Comparison of ENCODE assay signal across 22 mouse cellular contexts in the genomic region with DNA sequence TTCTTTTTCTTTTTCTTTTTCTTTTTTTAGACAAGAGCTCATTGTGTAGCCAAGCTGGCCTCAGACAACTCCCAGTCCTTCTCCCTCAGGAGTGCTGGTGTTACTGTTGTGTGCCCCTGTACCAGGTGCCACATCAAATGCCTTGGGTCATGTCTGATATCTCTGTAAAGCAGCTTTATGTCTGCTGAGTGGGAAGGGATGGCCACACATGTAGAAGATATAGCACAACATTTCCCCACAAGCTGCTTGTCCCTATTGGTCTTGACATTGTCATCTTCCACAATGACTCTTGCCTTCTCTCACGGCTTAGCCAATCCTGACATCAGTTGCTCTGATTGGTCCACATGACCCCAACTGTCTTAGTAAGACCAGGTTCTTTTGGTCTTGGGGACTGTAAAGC. TPM values are rescaled to one million over a fixed set of nuclear protein-coding genes. Genes with fewer than 3 reads are reported as not detected.
A peak's percentile ranks its signal among the peaks of the same experiment; 100 is the strongest.
DNase-seq lines count a peak whose midpoint lies in the region; ATAC-seq and TF ChIP-seq lines count a peak whose summit lies in the region.
"Had no signal": no experiment of that assay in that cellular context is flagged by ENCODE, and none has a peak within 500 bp of the region (broad histone marks: within the 10 kb centered on the region; RNA-seq: fewer than 3 reads in every experiment).

No protein-coding gene starts in this region.

- H3K79me2 ChIP-seq in MEL (ENCODE audit: control insufficient read depth, insufficient read depth, low read length, poor library complexity): 0 out of 2 replicates have a peak, but pooled peaks cover 2% of the 10 kb centered on the region

- H3K4me2 ChIP-seq in liver, embryonic 14.5 days (ENCODE audit: low read depth): 0 out of 2 replicates have a peak overlapping the region, but pooled peaks have one; percentile 6
- H3K4me2 ChIP-seq: embryonic facial prominence, embryonic 15.5 days; forebrain, embryonic 12.5 days; heart, embryonic 11.5 days; heart, embryonic 15.5 days; hindbrain, embryonic 13.5 days had no signal

- WGBS in liver, embryonic 14.5 days (ENCODE audit: insufficient replicate concordance): 38% methylated on average over 1 of the region's 1 CpGs

- peak in 1 of 2 experiments; percentile 13; a peak in 1 of 4 replicates for TF ChIP-seq EP300 in MEL (IDR thresholded peaks at IDR 0.05; ENCODE audit: low read depth in 1 of 2, low read length in 2 of 2)
- 0 out of 2 replicates have a peak, but pooled peaks have one; percentile 38 for TF ChIP-seq EP300 in liver, embryonic 14.5 days (IDR thresholded peaks at IDR 0.05; ENCODE audit: low read depth)

- no peak for TF ChIP-seq POLR2A in MEL (IDR thresholded peaks at IDR 0.05; ENCODE audit: control insufficient read depth in 1 of 2, insufficient read depth in 1 of 2, low read depth in 1 of 2, low read length in 2 of 2, poor library complexity in 1 of 2)

- ATAC-seq in erythroblast, adult 5-6 weeks (replicated peaks; ENCODE audit: low FRiP score, poor library complexity, severe bottlenecking): peak; percentile 54
- ATAC-seq in liver, embryonic 14.5 days (ENCODE audit: insufficient read depth): peak; percentile 30; the same call in 1 of the 2 replicates
- peak; percentile 60 for ATAC-seq in megakaryocyte progenitor cell, adult 5-6 weeks (replicated peaks; ENCODE audit: poor library complexity)
- ATAC-seq: forebrain, embryonic 16.5 days; hindbrain, postnatal 0 days had no signal

- no peak overlapping the region for H3K27ac ChIP-seq in MEL (ENCODE audit: control insufficient read depth, low read depth, low read length)
- peak overlapping the region; percentile 58 for H3K27ac ChIP-seq in liver, embryonic 14.5 days
- H3K27ac ChIP-seq: forebrain, embryonic 12.5 days; heart, adult 2 months; heart, embryonic 15.5 days; hindbrain, embryonic 13.5 days; hindbrain, postnatal 0 days had no signal

- peak; percentile 47 for DNase-seq in MEL (ENCODE audit: low read depth, low spot score)
- no peak for DNase-seq in liver, embryonic 14.5 days (ENCODE audit: low read depth in 3 of 3, low spot score in 3 of 3)
- no peak for DNase-seq in natural killer cell, adult 2 months (ENCODE audit: low spot score in 2 of 2)
- no peak for DNase-seq in urinary bladder, adult 18-20 months (ENCODE audit: low spot score in 2 of 2)
- DNase-seq in frontal cortex, postnatal 14 days (ENCODE audit: low spot score in 2 of 2): no peak
- DNase-seq: adrenal gland, postnatal 10 days; cerebellum, adult 11-12 months; cerebellum, adult 9-10 months; cerebellum, postnatal 36 days; embryo, embryonic 11 days; gastrocnemius, postnatal 14 days; heart, adult 2 months; heart, postnatal 14 days had no signal

- TF ChIP-seq CTCF in MEL (IDR thresholded peaks at IDR 0.05 in 2 of 3, conservative IDR thresholded peaks at IDR 0.05 in 1 of 3; ENCODE audit: control insufficient read depth in 1 of 3, insufficient read depth in 1 of 3, low read depth in 2 of 3, low read length in 3 of 3, poor library complexity in 1 of 3, severe bottlenecking in 1 of 3): no peak
- TF ChIP-seq CTCF in liver, embryonic 14.5 days (IDR thresholded peaks at IDR 0.05; ENCODE audit: low read depth): no peak

- H3K4me1 ChIP-seq in MEL (ENCODE audit: control insufficient read depth in 1 of 2, insufficient read depth in 2 of 2, low read length in 2 of 2): peaks cover 45 to 54% of the 10 kb centered on the region in 2 experiments
- peaks cover 46 to 51% of the 10 kb centered on the region in 2 experiments for H3K4me1 ChIP-seq in liver, embryonic 14.5 days (replicated peaks; ENCODE audit: control insufficient read depth in 2 of 2, insufficient read depth in 2 of 2, low read length in 1 of 2)

- H3K9me3 ChIP-seq in MEL (replicated peaks; ENCODE audit: insufficient read depth, low read length): no peaks in the 10 kb centered on the region
- H3K9me3 ChIP-seq in liver, embryonic 14.5 days (ENCODE audit: control insufficient read depth, low read length): no peaks in the 10 kb centered on the region
- H3K9me3 ChIP-seq: embryonic facial prominence, embryonic 15.5 days; forebrain, embryonic 12.5 days; heart, embryonic 15.5 days; hindbrain, embryonic 13.5 days had no signal

- peaks cover 0 to 35% of the 10 kb centered on the region in 2 experiments; a peak in 2 of 4 replicates for H3K36me3 ChIP-seq in MEL (ENCODE audit: control insufficient read depth in 1 of 2, insufficient read depth in 2 of 2, low read length in 2 of 2)
- no peaks in the 10 kb centered on the region for H3K36me3 ChIP-seq in liver, embryonic 14.5 days (replicated peaks; ENCODE audit: control insufficient read depth, insufficient read depth, low read depth)
- H3K36me3 ChIP-seq: embryonic facial prominence, embryonic 15.5 days; heart, embryonic 15.5 days; hindbrain, embryonic 13.5 days had no signal

- TF ChIP-seq RAD21 in MEL (IDR thresholded peaks at IDR 0.05; ENCODE audit: low read depth, low read length): no peak

- no peak overlapping the region for H3K9ac ChIP-seq in MEL (ENCODE audit: control insufficient read depth, low read depth, low read length, poor library complexity, severe bottlenecking)
- no peak overlapping the region; the same call in 1 of the 2 replicates for H3K9ac ChIP-seq in liver, embryonic 14.5 days (replicated peaks)
- H3K9ac ChIP-seq: embryonic facial prominence, embryonic 15.5 days; forebrain, embryonic 12.5 days; heart, embryonic 15.5 days; hindbrain, embryonic 13.5 days had no signal

- H3K4me3 ChIP-seq in MEL (ENCODE audit: control insufficient read depth in 1 of 2, insufficient read depth in 1 of 2, low read depth in 2 of 2, low read length in 2 of 2): no peak overlapping the region
- H3K4me3 ChIP-seq in liver, embryonic 14.5 days (ENCODE audit: insufficient read depth in 1 of 2, low read depth in 2 of 2, low read length in 2 of 2): no peak overlapping the region
- H3K4me3 ChIP-seq: embryonic facial prominence, embryonic 15.5 days; forebrain, embryonic 12.5 days; heart, adult 2 months; heart, embryonic 15.5 days; hindbrain, embryonic 13.5 days had no signal

- no peaks in the 10 kb centered on the region for H3K27me3 ChIP-seq in MEL (ENCODE audit: control insufficient read depth in 1 of 2, insufficient read depth in 2 of 2, low read length in 2 of 2)
- H3K27me3 ChIP-seq in liver, embryonic 14.5 days (ENCODE audit: control insufficient read depth, insufficient read depth, low read length): no peaks in the 10 kb centered on the region
- H3K27me3 ChIP-seq: embryonic facial prominence, embryonic 15.5 days; forebrain, embryonic 12.5 days; heart, embryonic 15.5 days; hindbrain, embryonic 13.5 days had no signal

TF ChIP-seq in MEL, 35 proteins besides CTCF, POLR2A, EP300 and RAD21:
- TF ChIP-seq TCF12 (IDR thresholded peaks at IDR 0.05; ENCODE audit: low read depth, low read length): peak; percentile 19; the same call in 1 of the 2 replicates
- no peak for TF ChIP-seq MYB (IDR thresholded peaks at IDR 0.05; ENCODE audit: low read depth, low read length)
- TF ChIP-seq CHD1 (IDR thresholded peaks at IDR 0.05; ENCODE audit: low read depth, low read length): no peak
- no peak for TF ChIP-seq ELF1 (IDR thresholded peaks at IDR 0.05; ENCODE audit: low read depth, low read length)
- no peak for TF ChIP-seq USF2 (IDR thresholded peaks at IDR 0.05; ENCODE audit: borderline replicate concordance in 1 of 2, insufficient read depth in 1 of 2, low read depth in 1 of 2, low read length in 2 of 2)
- TF ChIP-seq NELFE (IDR thresholded peaks at IDR 0.05; ENCODE audit: low read depth, low read length): no peak
- TF ChIP-seq TAL1 (IDR thresholded peaks at IDR 0.05; ENCODE audit: low read length): peak; percentile 45
- TF ChIP-seq HCFC1 (IDR thresholded peaks at IDR 0.05; ENCODE audit: low read depth, low read length): no peak
- no peak for TF ChIP-seq MAX (IDR thresholded peaks at IDR 0.05; ENCODE audit: low read length)
- TF ChIP-seq USF1 (IDR thresholded peaks at IDR 0.05; ENCODE audit: low read depth, low read length): peak; percentile 46; the same call in 1 of the 2 replicates
- TF ChIP-seq MYC (IDR thresholded peaks at IDR 0.05; ENCODE audit: low read depth, low read length): no peak
- TF ChIP-seq POLR2AphosphoS5 (IDR thresholded peaks at IDR 0.05; ENCODE audit: borderline replicate concordance, low read depth, low read length): no peak
- no peak for TF ChIP-seq JUND (IDR thresholded peaks at IDR 0.05; ENCODE audit: low read depth, low read length)
- TF ChIP-seq BHLHE40 (IDR thresholded peaks at IDR 0.05; ENCODE audit: borderline replicate concordance, low read depth, low read length): no peak
- no peak for TF ChIP-seq MAFK (IDR thresholded peaks at IDR 0.05; ENCODE audit: borderline replicate concordance, low read depth, low read length)

RNA-seq across cellular contexts. Expression of gene Mboat2, which starts 45.2 kb away (rescaled TPM):
- 13.5 and 14.4 TPM in 2 replicates for total RNA-seq in MEL (2012; rRNA removed)
- 10 to 100 TPM in 1 of 2 experiments, not detected in 1; 13.5 TPM for polyA plus RNA-seq in MEL (2012; ENCODE audit: insufficient read depth in 1 of 2, insufficient read length in 2 of 2, low read depth in 1 of 2, low replicate concordance in 2 of 2, missing spikeins in 1 of 2)
- 14.0 and 15.4 TPM in 2 replicates for total RNA-seq in erythroblast, adult 5-6 weeks (2015; ENCODE audit: low replicate concordance)
- total RNA-seq in erythroblast, adult 5-6 weeks (2017; ENCODE audit: low replicate concordance): 22.3 and 28.5 TPM in 2 replicates
- polyA plus RNA-seq in liver, embryonic 14.5 days (2012; rRNA removed): 0.95 and 1.3 TPM in 2 replicates
- 3.6 and 4.0 TPM in 2 replicates for polyA plus RNA-seq in liver, embryonic 14.5 days (2014; fragmentation: Nextera tagmentation; extraction: Ambion mirVana)
- total RNA-seq in megakaryocyte progenitor cell, adult 5-6 weeks (2015): 2.7 TPM in 2 replicates
- 1.8 and 7.7 TPM in 2 replicates for total RNA-seq in megakaryocyte progenitor cell, adult 5-6 weeks (2017)
